Mouse (Mus musculus) CH12.LX (cell line): Measurements from ENCODE around the gene Paf1. TPM values are rescaled to one million over a fixed set of nuclear protein-coding genes. Genes with fewer than 3 reads are reported as not detected.

Experiments
- DNase-seq: peaks from one replicate; pipeline ENCODE4 v3.0.0-alpha.2; 2013; ENCODE audit errors: extremely low read depth
- H3K27ac ChIP-seq: 2 replicates; pipeline ENCODE4 v1.5.1; 2012; ENCODE audit warnings: low read depth, mild to moderate bottlenecking, control low read depth, moderate library complexity; ENCODE audit not compliant: insufficient read depth
- H3K27me3 ChIP-seq: replicated peaks from 2 replicates; pipeline ENCODE3; 2012; ENCODE audit warnings: inconsistent platforms
- H3K36me3 ChIP-seq, 2 experiments: replicated peaks in 1 of 2; 2 replicates each; pipeline versions ENCODE3 to v1.6.1; 2012; ENCODE audit warnings: inconsistent platforms in 1 of 2, low read length in 1 of 2, mild to moderate bottlenecking in 1 of 2, mixed read lengths in 1 of 2, moderate library complexity in 1 of 2; ENCODE audit not compliant: control insufficient read depth in 1 of 2, insufficient read depth in 1 of 2
- H3K4me1 ChIP-seq, 2 experiments: 2 replicates each; pipeline ENCODE4 v1.6.1; 2012; ENCODE audit warnings: inconsistent platforms in 1 of 2, moderate library complexity in 1 of 2; ENCODE audit not compliant: insufficient read depth in 2 of 2, control insufficient read depth in 1 of 2
- H3K4me2 ChIP-seq: 2 replicates; pipeline ENCODE4 v1.6.1; 2012; ENCODE audit warnings: low read depth, mild to moderate bottlenecking, control low read depth; ENCODE audit not compliant: poor library complexity, insufficient read depth, severe bottlenecking
- H3K4me3 ChIP-seq, 3 experiments: fragments of 150-350 bp in 1 of 3; sonication (generic) in 1 of 3; replicated peaks in 1 of 3; 2 replicates each; pipeline versions ENCODE3 to v1.5.1; 2011 to 2012; ENCODE audit warnings: low read depth in 2 of 3, low read length in 2 of 3, mild to moderate bottlenecking in 2 of 3, moderate library complexity in 2 of 3, control low read depth in 1 of 3, improper control_type of control experiment in 1 of 3, inconsistent platforms in 1 of 3, mixed read lengths in 1 of 3; ENCODE audit not compliant: poor library complexity in 1 of 3
- H3K79me2 ChIP-seq: replicated peaks from 2 replicates; pipeline ENCODE4 v1.6.1; 2012; ENCODE audit warnings: mild to moderate bottlenecking, moderate library complexity; ENCODE audit not compliant: control insufficient read depth, poor library complexity, insufficient read depth, severe bottlenecking; ENCODE audit errors: extremely low read depth
- H3K9ac ChIP-seq: 2 replicates; pipeline ENCODE4 v1.6.1; 2012; ENCODE audit warnings: low read depth, mild to moderate bottlenecking, control low read depth, moderate library complexity; ENCODE audit not compliant: insufficient read depth
- H3K9me3 ChIP-seq: replicated peaks from 2 replicates; pipeline ENCODE3; 2012; ENCODE audit warnings: low read length, inconsistent platforms, mixed read lengths
- BHLHE40 ChIP-seq: IDR thresholded peaks from 2 replicates; pipeline ENCODE4 v1.6.1; 2011; ENCODE audit warnings: mild to moderate bottlenecking, low read depth, low read length, improper control_type of control experiment
- CHD1 ChIP-seq: IDR thresholded peaks from 2 replicates; pipeline ENCODE4 v1.6.1; 2012; ENCODE audit warnings: low read depth, low read length, improper control_type of control experiment, inconsistent platforms
- CHD2 ChIP-seq: IDR thresholded peaks from 2 replicates; pipeline ENCODE4 v1.6.1; 2011; ENCODE audit warnings: low read length, improper control_type of control experiment
- CTCF ChIP-seq, 2 experiments: IDR thresholded peaks in 1 of 2; conservative IDR thresholded peaks in 1 of 2; 2 replicates each; pipeline ENCODE4 v1.5.1; 2011 to 2012; ENCODE audit warnings: low read depth in 2 of 2, low read length in 2 of 2, improper control_type of control experiment in 1 of 2, inconsistent platforms in 1 of 2, mild to moderate bottlenecking in 1 of 2, moderate library complexity in 1 of 2
- E2F4 ChIP-seq: IDR thresholded peaks from 2 replicates; pipeline ENCODE4 v1.6.1; 2011; ENCODE audit warnings: low read depth, low read length, improper control_type of control experiment; ENCODE audit not compliant: insufficient replicate concordance
- ETS1 ChIP-seq: conservative IDR thresholded peaks from 2 replicates; pipeline ENCODE4 v1.6.1; 2012; ENCODE audit warnings: low read depth, mild to moderate bottlenecking, inconsistent platforms, low read length, improper control_type of control experiment, moderate library complexity
- GABPA ChIP-seq: IDR thresholded peaks from 2 replicates; pipeline ENCODE4 v1.6.1; 2012; ENCODE audit warnings: low read depth, low read length, improper control_type of control experiment, inconsistent platforms; ENCODE audit not compliant: insufficient replicate concordance
- HCFC1 ChIP-seq: IDR thresholded peaks from 2 replicates; pipeline ENCODE4 v1.6.1; 2012; ENCODE audit warnings: low read depth, mild to moderate bottlenecking, inconsistent platforms, low read length, improper control_type of control experiment
- KAT2A ChIP-seq: IDR thresholded peaks from 2 replicates; pipeline ENCODE4 v1.6.1; 2012; ENCODE audit warnings: low read length, improper control_type of control experiment, inconsistent platforms; ENCODE audit not compliant: insufficient replicate concordance
- MAFK ChIP-seq: IDR thresholded peaks from 2 replicates; pipeline ENCODE4 v1.6.1; 2011; ENCODE audit warnings: low read length, improper control_type of control experiment; ENCODE audit not compliant: insufficient replicate concordance
- MAZ ChIP-seq: IDR thresholded peaks from 2 replicates; pipeline ENCODE4 v1.6.1; 2012; ENCODE audit warnings: low read depth, mild to moderate bottlenecking, inconsistent platforms, low read length, improper control_type of control experiment, moderate library complexity
- MEF2A ChIP-seq: IDR thresholded peaks from 2 replicates; pipeline ENCODE4 v1.6.1; 2014; ENCODE audit warnings: low read depth, mild to moderate bottlenecking, inconsistent platforms, low read length, improper control_type of control experiment, borderline replicate concordance
- MYC ChIP-seq: IDR thresholded peaks from 2 replicates; pipeline ENCODE4 v1.6.1; 2011; ENCODE audit warnings: low read depth, mild to moderate bottlenecking, improper control_type of control experiment, low read length
- NELFE ChIP-seq: IDR thresholded peaks from 2 replicates; pipeline ENCODE4 v1.6.1; 2011; ENCODE audit warnings: low read depth, low read length, improper control_type of control experiment
- NRF1 ChIP-seq: IDR thresholded peaks from 2 replicates; pipeline ENCODE4 v1.6.1; 2014; ENCODE audit warnings: low read depth, mild to moderate bottlenecking, inconsistent platforms, low read length, improper control_type of control experiment, moderate library complexity
- PAX5 ChIP-seq: IDR thresholded peaks from 2 replicates; pipeline ENCODE4 v1.6.1; 2012; ENCODE audit warnings: low read length, inconsistent platforms, mixed read lengths
- POLR2A ChIP-seq: IDR thresholded peaks from 2 replicates; pipeline ENCODE4 v1.6.1; 2011; ENCODE audit warnings: low read depth, mild to moderate bottlenecking, improper control_type of control experiment, low read length
- POLR2AphosphoS2 ChIP-seq: IDR thresholded peaks from 2 replicates; pipeline ENCODE4 v1.6.1; 2011; ENCODE audit warnings: low read depth, low read length, improper control_type of control experiment
- SIN3A ChIP-seq: IDR thresholded peaks from 2 replicates; pipeline ENCODE4 v1.6.1; 2012; ENCODE audit warnings: low read length, improper control_type of control experiment, inconsistent platforms
- SMC3 ChIP-seq: IDR thresholded peaks from 2 replicates; pipeline ENCODE4 v1.6.1; 2011; ENCODE audit warnings: low read depth, low read length, improper control_type of control experiment
- TCF12 ChIP-seq: IDR thresholded peaks from 2 replicates; pipeline ENCODE4 v1.6.1; 2014; ENCODE audit warnings: low read depth, mild to moderate bottlenecking, inconsistent platforms, low read length, improper control_type of control experiment
- USF1 ChIP-seq: IDR thresholded peaks from 2 replicates; pipeline ENCODE4 v1.6.1; 2014; ENCODE audit warnings: low read depth, mild to moderate bottlenecking, inconsistent platforms, low read length, improper control_type of control experiment
- USF2 ChIP-seq: conservative IDR thresholded peaks from 2 replicates; pipeline ENCODE4 v1.6.1; 2011; ENCODE audit warnings: low read depth, low read length, improper control_type of control experiment
- ZC3H11A ChIP-seq: IDR thresholded peaks from 2 replicates; pipeline ENCODE4 v1.6.1; 2012; ENCODE audit warnings: low read depth, mild to moderate bottlenecking, inconsistent platforms, low read length, improper control_type of control experiment
- ZKSCAN1 ChIP-seq: IDR thresholded peaks from 2 replicates; pipeline ENCODE4 v1.6.1; 2012; ENCODE audit warnings: low read depth, inconsistent platforms, low read length, improper control_type of control experiment, borderline replicate concordance
- dilution Hi-C: fragments of 300-500 bp; cut with MboI; formaldehyde crosslinking; loops from 2 replicates; pipeline ENCODE4 v1.14.3; 2020; ENCODE audit warnings: low sequenced_read_pairs; ENCODE audit not compliant: extremely low pct_unique_long_range_greater_than_20kb, extremely low pct_ligation_motif_present
- in situ Hi-C: fragments of 300-500 bp; cut with MboI; formaldehyde crosslinking; loops from 3 replicates; pipeline ENCODE4 v1.14.3; 2019; ENCODE audit warnings: low sequenced_read_pairs, low pct_ligation_motif_present, low pct_unique_long_range_greater_than_20kb, mixed read lengths
- polyA plus RNA-seq: library from polyadenylated mRNA; unstranded; fragments of >175 nt; gene quantifications from 2 replicates; pipeline ENCODE4 v1.2.1, GENCODE M21; 2012; ENCODE audit warnings: low read depth; ENCODE audit not compliant: insufficient read length
- total RNA-seq, 2 experiments: library from RNA; depleted of rRNA; stranded (reverse); fragments of 300-350 nt in 1 of 2; fragments of >200 nt in 1 of 2; gene quantifications; 2 replicates each; pipeline ENCODE4 v1.2.3; 2012 to 2014

The Paf1 gene
- total and polyA plus RNA-seq, 3 experiments: 42.2 to 105 (median 45.9) TPM

DNA sequence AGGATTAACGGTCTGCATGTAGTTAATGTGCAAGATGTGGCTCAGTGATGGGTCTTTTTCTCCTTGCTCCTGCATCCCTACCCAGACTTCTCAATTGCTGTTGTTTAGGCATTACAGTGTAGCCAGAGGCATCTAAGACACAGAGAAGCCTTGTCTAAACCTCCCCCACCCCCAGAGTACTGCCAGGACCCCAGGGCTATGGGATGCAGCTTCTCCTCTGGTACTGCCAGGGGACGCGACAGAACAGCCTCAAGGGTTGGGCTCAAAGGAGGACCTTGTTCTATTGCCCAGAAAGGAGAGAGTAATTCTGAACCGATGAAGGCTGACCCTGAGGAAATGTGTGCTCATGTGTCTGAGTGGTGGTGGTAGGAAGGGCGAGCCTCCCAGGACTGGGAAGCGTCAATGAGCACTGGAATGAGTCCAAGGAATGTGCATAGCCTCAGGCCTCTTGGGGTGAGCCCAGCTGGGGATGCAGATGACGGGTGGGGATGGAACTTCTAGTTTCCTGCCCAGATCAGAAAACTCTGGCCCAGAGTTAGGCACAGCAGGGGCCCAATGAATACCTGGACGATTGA lies 25.4 kb downstream of the Paf1 start:
- H3K9ac ChIP-seq: no peak overlapping the region
- no peak for TF ChIP-seq TCF12
- no peak for TF ChIP-seq ZC3H11A
- no peak for TF ChIP-seq PAX5
- no peak for TF ChIP-seq CHD1
- TF ChIP-seq HCFC1: no peak
- TF ChIP-seq MEF2A: no peak
- no peak for TF ChIP-seq GABPA
- no peak for TF ChIP-seq NELFE
- no peak for TF ChIP-seq CTCF (conservative IDR thresholded peaks at IDR 0.05 in 1 of 2, IDR thresholded peaks at IDR 0.05 in 1 of 2; ENCODE audit: low read depth in 2 of 2, low read length in 2 of 2)
- H3K4me3 ChIP-seq: no peak overlapping the region
- peaks cover 3 to 7% of the 10 kb centered on the region in 2 experiments for H3K4me1 ChIP-seq
- no peak overlapping the region for H3K4me2 ChIP-seq
- no peak overlapping the region for H3K27ac ChIP-seq
- H3K79me2 ChIP-seq: 0 out of 2 replicates have a peak, but pooled peaks cover 2% of the 10 kb centered on the region
- dilution Hi-C loops: no loop called here
- in situ Hi-C loops: no loop called here
- H3K9me3 ChIP-seq: peaks cover 4% of the 10 kb centered on the region
- DNase-seq: no peak
- peaks cover 56 to 97% of the 10 kb centered on the region in 2 experiments for H3K36me3 ChIP-seq
- H3K27me3 ChIP-seq: no peaks in the 10 kb centered on the region

DNA sequence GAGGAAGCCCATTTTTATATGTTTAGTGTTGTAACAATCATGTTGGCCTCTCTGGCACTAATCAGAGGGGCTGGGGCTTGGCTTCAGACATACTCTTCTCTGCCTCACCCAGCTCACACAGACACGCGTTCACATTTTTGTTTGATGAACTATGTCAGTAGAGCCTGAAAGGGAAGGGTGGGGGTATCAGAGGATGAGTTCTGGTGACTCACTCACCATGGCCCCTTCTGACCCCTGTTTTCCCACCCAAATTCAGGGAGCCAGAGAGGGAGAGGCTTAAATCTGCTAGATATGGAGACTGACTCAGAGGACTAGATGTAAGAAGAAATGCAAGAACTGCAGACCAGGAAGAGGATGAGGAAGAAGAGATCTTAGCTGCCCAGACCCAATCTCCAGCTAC lies 26.7 kb downstream of the Paf1 start:
- H3K9me3 ChIP-seq: peaks cover 4% of the 10 kb centered on the region
- dilution Hi-C loops: no loop called here
- no peak overlapping the region for H3K27ac ChIP-seq
- in situ Hi-C loops: no loop called here
- DNase-seq: no peak
- H3K9ac ChIP-seq: no peak overlapping the region
- TF ChIP-seq ZKSCAN1: no peak
- no peaks in the 10 kb centered on the region for H3K27me3 ChIP-seq
- no peak overlapping the region for H3K4me2 ChIP-seq
- H3K4me3 ChIP-seq: no peak overlapping the region
- H3K36me3 ChIP-seq: peaks cover 53 to 97% of the 10 kb centered on the region in 2 experiments
- H3K4me1 ChIP-seq: peaks cover 13 to 19% of the 10 kb centered on the region in 2 experiments
- peaks cover 2% of the 10 kb centered on the region; the same call in 1 of the 2 replicates for H3K79me2 ChIP-seq

DNA sequence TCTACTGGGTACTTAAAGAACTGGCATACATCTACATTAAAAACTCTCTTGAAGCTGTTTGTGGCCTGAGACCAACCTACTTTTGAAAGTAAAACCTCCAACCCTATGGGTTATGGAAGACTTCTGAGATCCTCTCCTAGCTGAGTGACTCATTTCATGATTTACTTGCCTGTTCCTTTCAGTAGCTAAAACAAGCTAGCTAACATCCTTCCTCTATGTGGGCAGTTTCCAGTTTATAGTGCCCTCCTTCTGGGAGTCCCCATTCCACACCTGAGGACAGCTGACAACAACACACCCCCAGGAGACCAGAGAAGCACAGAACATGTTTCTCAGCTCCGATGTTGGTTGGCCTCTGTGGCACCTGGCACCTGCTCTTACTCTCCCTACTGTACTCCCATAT lies 30.3 kb downstream of the Paf1 start:
- in situ Hi-C loops (no loop called here), dilution Hi-C loops (no loop called here)
- Histone ChIP-seq H3K79me2 (peaks cover 16% of the 10 kb centered on the region), H3K27me3 (no peaks in the 10 kb centered on the region), H3K9me3 (peaks cover 1% of the 10 kb centered on the region), H3K27ac (peak overlapping the region; percentile 66), H3K4me2 (no peak overlapping the region), H3K36me3 (peaks cover 45 to 76% of the 10 kb centered on the region in 2 experiments), H3K4me3 (peak overlapping the region in 1 of 3 experiments; percentile 42), H3K9ac (no peak overlapping the region), H3K4me1 (peaks cover 13 to 35% of the 10 kb centered on the region in 2 experiments)
- peak; percentile 28 for DNase-seq
- no peak for TF ChIP-seq NELFE
- TF ChIP-seq MAFK: peak; percentile 43; the same call in 1 of the 2 replicates
- TF ChIP-seq POLR2AphosphoS2: no peak
- 0 out of 2 replicates have a peak, but pooled peaks have one; percentile 72 for TF ChIP-seq SIN3A
- TF ChIP-seq ETS1: peak; percentile 68
- TF ChIP-seq SMC3: no peak
- no peak for TF ChIP-seq USF1
- TF ChIP-seq E2F4: no peak
- TF ChIP-seq CHD1: no peak
- TF ChIP-seq PAX5: no peak
- peak; percentile 18; the same call in 1 of the 2 replicates for TF ChIP-seq BHLHE40
- no peak for TF ChIP-seq POLR2A
- TF ChIP-seq MYC: no peak
- 0 out of 2 replicates have a peak, but pooled peaks have one; percentile 43 for TF ChIP-seq CHD2
- no peak for TF ChIP-seq KAT2A
- TF ChIP-seq MAZ: peak; percentile 44; the same call in 1 of the 2 replicates
- TF ChIP-seq ZKSCAN1: no peak
- TF ChIP-seq NRF1: no peak
- no peak for TF ChIP-seq USF2
